Mouse (Mus musculus): ENCODE data around the gene Fcor. TPM values are rescaled to one million over a fixed set of nuclear protein-coding genes. Genes with fewer than 3 reads are reported as not detected.

Gene Fcor
- polyA plus RNA-seq, 2 experiments: 1.4 to 3.5 TPM

DNA sequence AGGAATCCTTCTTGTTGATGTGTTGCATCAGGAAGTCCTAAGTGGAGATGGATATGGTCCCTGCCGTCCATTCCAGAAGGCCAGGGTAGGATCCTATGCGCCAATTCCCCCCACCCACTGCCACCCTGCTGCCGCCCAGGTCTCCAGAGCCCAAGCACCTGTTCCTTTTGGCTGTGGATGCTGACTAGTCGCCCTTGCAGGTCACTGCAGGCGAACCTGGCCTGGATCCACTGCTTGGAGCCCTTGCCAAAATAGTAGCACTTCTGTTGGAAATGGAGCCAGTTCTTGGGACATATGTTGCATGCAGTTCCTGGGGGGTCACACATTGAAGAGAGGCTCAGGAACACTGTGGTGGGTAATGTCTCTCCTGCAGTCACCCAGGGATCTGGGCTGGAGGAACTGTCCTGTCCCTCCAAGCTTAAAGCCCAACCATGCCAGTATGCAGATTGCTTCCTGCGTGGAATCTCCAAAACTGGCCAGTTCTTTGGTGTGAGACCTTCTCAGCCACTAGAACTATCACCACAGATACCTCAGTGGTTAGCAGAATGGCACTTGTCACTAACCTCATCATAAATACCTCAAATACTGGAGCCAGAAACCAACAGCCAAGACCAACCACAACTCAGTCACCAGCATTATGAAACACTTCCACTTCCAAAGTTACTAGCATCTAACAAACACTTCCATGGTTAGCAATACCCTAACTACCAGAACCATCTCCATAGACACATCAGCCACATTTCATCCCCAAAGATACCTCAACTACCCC, 11.4 kb upstream of the Fcor start:
- Histone ChIP-seq H3K9ac (replicated peaks) (no peak overlapping the region), H3K27me3 (ENCODE audit: control insufficient read depth, insufficient read depth, low read length) (no peaks in the 10 kb centered on the region), H3K4me2 (ENCODE audit: low read depth) (no peak overlapping the region), H3K4me1 (replicated peaks; ENCODE audit: control insufficient read depth in 2 of 2, insufficient read depth in 2 of 2, low read length in 1 of 2) (no peaks in the 10 kb centered on the region), H3K4me3 (ENCODE audit: insufficient read depth in 1 of 2, low read depth in 2 of 2, low read length in 2 of 2) (no peak overlapping the region), H3K9me3 (ENCODE audit: control insufficient read depth, low read length) (no peaks in the 10 kb centered on the region), H3K27ac (no peak overlapping the region), H3K36me3 (replicated peaks; ENCODE audit: control insufficient read depth, insufficient read depth, low read depth) (peaks cover 11% of the 10 kb centered on the region)
- TF ChIP-seq EP300 (IDR thresholded peaks at IDR 0.05; ENCODE audit: low read depth) (no peak), CTCF (IDR thresholded peaks at IDR 0.05; ENCODE audit: low read depth) (no peak)
- WGBS (ENCODE audit: insufficient replicate concordance): 52% methylated on average over 6 of the region's 6 CpGs
- no peak for ATAC-seq (ENCODE audit: insufficient read depth)
- no peak for DNase-seq (ENCODE audit: low read depth in 3 of 3, low spot score in 3 of 3)

DNA sequence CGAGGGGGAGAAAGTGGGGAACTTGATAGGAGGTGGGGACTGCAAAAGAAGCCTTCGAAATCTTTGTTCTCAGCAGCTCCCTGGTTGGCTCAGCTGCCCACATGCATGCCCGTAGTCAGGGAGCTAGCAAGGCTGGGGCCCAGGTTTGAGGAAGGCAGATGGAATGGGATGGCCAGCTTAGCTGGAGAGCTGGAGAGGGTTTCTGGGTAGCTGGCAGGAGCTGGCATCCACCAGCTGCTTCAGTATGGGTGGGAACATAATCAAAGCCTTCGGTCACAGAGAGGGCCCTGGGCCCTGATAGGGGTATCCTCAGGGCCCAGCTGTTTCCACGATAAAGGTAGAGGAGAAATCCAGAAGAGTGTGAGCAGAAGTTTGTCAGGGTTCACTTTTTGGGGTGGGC, 10.3 kb upstream of the Fcor start:
- H3K27me3 ChIP-seq (ENCODE audit: control insufficient read depth, insufficient read depth, low read length): no peaks in the 10 kb centered on the region
- no peak overlapping the region for H3K9ac ChIP-seq (replicated peaks)
- TF ChIP-seq EP300 (IDR thresholded peaks at IDR 0.05; ENCODE audit: low read depth): no peak
- TF ChIP-seq CTCF (IDR thresholded peaks at IDR 0.05; ENCODE audit: low read depth): no peak
- 64% methylated on average over 5 of the region's 5 CpGs for WGBS (ENCODE audit: insufficient replicate concordance)
- H3K27ac ChIP-seq: no peak overlapping the region
- no peak overlapping the region for H3K4me3 ChIP-seq (ENCODE audit: insufficient read depth in 1 of 2, low read depth in 2 of 2, low read length in 2 of 2)
- peaks cover 11% of the 10 kb centered on the region for H3K36me3 ChIP-seq (replicated peaks; ENCODE audit: control insufficient read depth, insufficient read depth, low read depth)
- no peak overlapping the region for H3K4me2 ChIP-seq (ENCODE audit: low read depth)
- ATAC-seq (ENCODE audit: insufficient read depth) (no peak), DNase-seq (ENCODE audit: low read depth in 3 of 3, low spot score in 3 of 3) (no peak)
- H3K9me3 ChIP-seq (ENCODE audit: control insufficient read depth, low read length): no peaks in the 10 kb centered on the region
- 0 out of 4 replicates have a peak, but pooled peaks cover 0 to 4% of the 10 kb centered on the region in 2 experiments for H3K4me1 ChIP-seq (replicated peaks; ENCODE audit: control insufficient read depth in 2 of 2, insufficient read depth in 2 of 2, low read length in 1 of 2)

DNA sequence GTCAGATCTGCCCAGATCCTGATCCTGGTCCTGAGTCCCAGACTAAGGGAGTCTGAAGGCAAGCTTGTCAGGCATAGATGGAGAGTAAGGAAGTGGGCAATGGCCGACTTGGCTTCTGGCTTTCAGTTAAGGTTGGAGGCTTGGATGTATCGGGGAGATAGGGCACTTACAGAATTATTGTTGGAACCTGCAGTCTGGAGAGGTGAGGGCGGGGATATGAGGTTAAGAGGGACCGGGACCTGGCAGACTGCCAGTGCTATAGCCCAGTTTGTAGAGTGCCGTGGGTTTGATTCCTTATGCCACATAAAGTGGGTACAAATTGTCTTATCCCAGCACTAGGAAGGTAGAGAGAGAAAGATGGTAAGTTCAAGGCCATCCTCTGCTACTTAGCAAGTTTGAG, 7.5 kb upstream of the Fcor start:
- H3K27ac ChIP-seq: no peak overlapping the region
- 71% methylated on average over 5 of the region's 5 CpGs for WGBS (ENCODE audit: insufficient replicate concordance)
- no peak for DNase-seq (ENCODE audit: low read depth in 3 of 3, low spot score in 3 of 3)
- H3K4me3 ChIP-seq (ENCODE audit: insufficient read depth in 1 of 2, low read depth in 2 of 2, low read length in 2 of 2): no peak overlapping the region
- H3K36me3 ChIP-seq (replicated peaks; ENCODE audit: control insufficient read depth, insufficient read depth, low read depth): peaks cover 11% of the 10 kb centered on the region
- no peak for ATAC-seq (ENCODE audit: insufficient read depth)
- no peaks in the 10 kb centered on the region for H3K27me3 ChIP-seq (ENCODE audit: control insufficient read depth, insufficient read depth, low read length)
- peaks cover 3 to 12% of the 10 kb centered on the region in 2 experiments for H3K4me1 ChIP-seq (replicated peaks; ENCODE audit: control insufficient read depth in 2 of 2, insufficient read depth in 2 of 2, low read length in 1 of 2)
- H3K9me3 ChIP-seq (ENCODE audit: control insufficient read depth, low read length): no peaks in the 10 kb centered on the region
- H3K9ac ChIP-seq (replicated peaks): no peak overlapping the region
- no peak overlapping the region for H3K4me2 ChIP-seq (ENCODE audit: low read depth)
- TF ChIP-seq CTCF (IDR thresholded peaks at IDR 0.05; ENCODE audit: low read depth): no peak
- TF ChIP-seq EP300 (IDR thresholded peaks at IDR 0.05; ENCODE audit: low read depth): no peak

DNA sequence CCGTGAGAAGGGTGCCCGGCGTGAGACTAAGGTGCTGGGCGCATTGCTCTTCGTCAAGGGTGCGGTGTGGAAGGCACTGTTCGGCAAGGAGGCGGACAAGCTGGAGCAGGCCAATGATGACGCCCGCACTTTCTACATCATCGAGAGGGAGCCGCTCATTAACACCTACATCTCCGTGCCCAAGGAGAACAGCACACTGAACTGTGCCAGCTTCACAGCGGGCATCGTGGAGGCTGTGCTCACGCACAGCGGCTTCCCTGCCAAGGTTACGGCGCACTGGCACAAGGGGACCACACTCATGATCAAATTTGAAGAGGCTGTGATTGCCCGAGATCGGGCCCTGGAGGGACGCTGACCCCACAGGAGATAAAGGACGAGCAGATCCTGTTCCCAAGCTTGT, 7.1 kb upstream of the Fcor start:
- ATAC-seq (ENCODE audit: insufficient read depth) (no peak), DNase-seq (ENCODE audit: low read depth in 3 of 3, low spot score in 3 of 3) (no peak)
- Histone ChIP-seq H3K9me3 (ENCODE audit: control insufficient read depth, low read length) (no peaks in the 10 kb centered on the region), H3K27me3 (ENCODE audit: control insufficient read depth, insufficient read depth, low read length) (no peaks in the 10 kb centered on the region), H3K27ac (no peak overlapping the region), H3K4me3 (ENCODE audit: insufficient read depth in 1 of 2, low read depth in 2 of 2, low read length in 2 of 2) (no peak overlapping the region), H3K36me3 (replicated peaks; ENCODE audit: control insufficient read depth, insufficient read depth, low read depth) (peaks cover 11% of the 10 kb centered on the region), H3K9ac (replicated peaks) (no peak overlapping the region), H3K4me2 (ENCODE audit: low read depth) (no peak overlapping the region), H3K4me1 (replicated peaks; ENCODE audit: control insufficient read depth in 2 of 2, insufficient read depth in 2 of 2, low read length in 1 of 2) (peaks cover 3 to 12% of the 10 kb centered on the region in 2 experiments)
- no peak for TF ChIP-seq CTCF (IDR thresholded peaks at IDR 0.05; ENCODE audit: low read depth)
- TF ChIP-seq EP300 (IDR thresholded peaks at IDR 0.05; ENCODE audit: low read depth): no peak
- 91% methylated on average over 23 of the region's 23 CpGs for WGBS (ENCODE audit: insufficient replicate concordance)

DNA sequence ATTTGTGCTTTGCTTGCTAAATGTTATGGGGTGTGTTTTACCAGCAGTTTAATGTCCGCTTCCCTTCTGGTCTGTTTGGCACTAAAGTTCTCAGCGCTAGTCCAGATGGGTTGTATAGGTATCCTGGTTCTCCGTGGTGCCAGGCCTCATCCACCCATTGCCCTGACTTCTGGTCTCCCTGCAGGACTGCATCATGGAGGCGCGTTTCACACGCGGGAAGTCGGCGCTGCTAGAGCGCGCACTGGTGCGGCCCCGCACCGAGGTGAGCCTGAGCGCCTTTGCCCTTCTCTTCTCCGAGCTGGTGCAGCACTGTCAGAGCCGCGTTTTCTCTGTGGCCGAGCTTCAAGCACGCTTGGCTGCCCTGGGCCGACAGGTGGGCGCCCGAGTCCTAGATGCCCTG, 6.7 kb upstream of the Fcor start:
- Histone ChIP-seq H3K36me3 (replicated peaks; ENCODE audit: control insufficient read depth, insufficient read depth, low read depth) (peaks cover 11% of the 10 kb centered on the region), H3K27ac (no peak overlapping the region), H3K9me3 (ENCODE audit: control insufficient read depth, low read length) (no peaks in the 10 kb centered on the region), H3K27me3 (ENCODE audit: control insufficient read depth, insufficient read depth, low read length) (no peaks in the 10 kb centered on the region), H3K4me3 (ENCODE audit: insufficient read depth in 1 of 2, low read depth in 2 of 2, low read length in 2 of 2) (no peak overlapping the region), H3K9ac (replicated peaks) (no peak overlapping the region), H3K4me1 (replicated peaks; ENCODE audit: control insufficient read depth in 2 of 2, insufficient read depth in 2 of 2, low read length in 1 of 2) (peaks cover 3 to 12% of the 10 kb centered on the region in 2 experiments), H3K4me2 (ENCODE audit: low read depth) (no peak overlapping the region)
- DNase-seq (ENCODE audit: low read depth in 3 of 3, low spot score in 3 of 3) (no peak), ATAC-seq (ENCODE audit: insufficient read depth) (no peak)
- TF ChIP-seq CTCF (IDR thresholded peaks at IDR 0.05; ENCODE audit: low read depth): no peak
- no peak for TF ChIP-seq EP300 (IDR thresholded peaks at IDR 0.05; ENCODE audit: low read depth)
- 94% methylated on average over 23 of the region's 23 CpGs for WGBS (ENCODE audit: insufficient replicate concordance)
